Mouse (Mus musculus): ENCODE measurements around the gene Hp1bp3.

DNA sequence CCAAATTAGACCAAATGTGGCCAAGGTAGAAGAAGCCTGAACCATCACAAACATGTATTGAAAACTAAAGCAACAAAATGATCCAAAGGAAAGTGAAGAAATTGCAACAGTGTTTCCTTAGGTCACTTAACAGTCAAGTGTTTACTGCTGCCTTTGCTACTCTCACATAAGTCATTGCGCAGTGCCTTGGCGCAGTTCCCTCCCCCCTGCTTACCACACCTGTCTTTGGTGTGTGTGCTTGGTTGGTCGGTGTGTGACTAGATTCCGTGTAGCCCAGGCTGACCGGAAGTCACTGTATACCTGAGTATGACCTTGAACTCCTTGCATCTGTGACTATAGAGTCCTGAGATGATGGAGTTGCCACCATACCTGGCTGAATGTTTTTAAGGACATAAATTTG is 36.7 kb upstream of the Hp1bp3 start:
- no peak for TF ChIP-seq CTCF (IDR thresholded peaks at IDR 0.05; ENCODE audit: extremely low read depth, insufficient read depth, low read length)
- TF ChIP-seq POLR2A (IDR thresholded peaks at IDR 0.05; ENCODE audit: extremely low read depth, insufficient read depth, low read length), result no peak
